Mouse (Mus musculus) liver, embryonic 14.5 days (tissue): Measurements from ENCODE around the gene Snai3.

Source experiments
- CTCF ChIP-seq: IDR thresholded peaks from 2 replicates; pipeline ENCODE4 v1.5.1; 2016; ENCODE audit warnings: antibody characterized with exemption, low read depth, control low read depth
- EP300 ChIP-seq: IDR thresholded peaks from 2 replicates; pipeline ENCODE4 v1.6.1; 2016; ENCODE audit warnings: antibody characterized with exemption, low read depth

- TF ChIP-seq CTCF (no peak), EP300 (no peak)
Measured at GRCm38 (mm10) chr8:122452154-122452553, 8.4 kb downstream of the Snai3 start.
